Mouse (Mus musculus) CH12.LX (cell line): ENCODE data around the gene Tm9sf3. TPM values are rescaled to one million over a fixed set of nuclear protein-coding genes. Genes with fewer than 3 reads are reported as not detected.
A peak's percentile ranks its signal among the peaks of the same experiment; 100 is the strongest.

Experiments
- DNase-seq: peaks from one replicate; pipeline ENCODE4 v3.0.0-alpha.2; 2013; ENCODE audit errors: extremely low read depth
- H3K27ac ChIP-seq: 2 replicates; pipeline ENCODE4 v1.5.1; 2012; ENCODE audit warnings: low read depth, mild to moderate bottlenecking, control low read depth, moderate library complexity; ENCODE audit not compliant: insufficient read depth
- H3K27me3 ChIP-seq: replicated peaks from 2 replicates; pipeline ENCODE3; 2012; ENCODE audit warnings: inconsistent platforms
- H3K36me3 ChIP-seq, 2 experiments: replicated peaks in 1 of 2; 2 replicates each; pipeline versions ENCODE3 to v1.6.1; 2012; ENCODE audit warnings: inconsistent platforms in 1 of 2, low read length in 1 of 2, mild to moderate bottlenecking in 1 of 2, mixed read lengths in 1 of 2, moderate library complexity in 1 of 2; ENCODE audit not compliant: control insufficient read depth in 1 of 2, insufficient read depth in 1 of 2
- H3K4me1 ChIP-seq, 2 experiments: 2 replicates each; pipeline ENCODE4 v1.6.1; 2012; ENCODE audit warnings: inconsistent platforms in 1 of 2, moderate library complexity in 1 of 2; ENCODE audit not compliant: insufficient read depth in 2 of 2, control insufficient read depth in 1 of 2
- H3K4me2 ChIP-seq: 2 replicates; pipeline ENCODE4 v1.6.1; 2012; ENCODE audit warnings: low read depth, mild to moderate bottlenecking, control low read depth; ENCODE audit not compliant: poor library complexity, insufficient read depth, severe bottlenecking
- H3K4me3 ChIP-seq, 3 experiments: fragments of 150-350 bp in 1 of 3; sonication (generic) in 1 of 3; replicated peaks in 1 of 3; 2 replicates each; pipeline versions ENCODE3 to v1.5.1; 2011 to 2012; ENCODE audit warnings: low read depth in 2 of 3, low read length in 2 of 3, mild to moderate bottlenecking in 2 of 3, moderate library complexity in 2 of 3, control low read depth in 1 of 3, improper control_type of control experiment in 1 of 3, inconsistent platforms in 1 of 3, mixed read lengths in 1 of 3; ENCODE audit not compliant: poor library complexity in 1 of 3
- H3K79me2 ChIP-seq: replicated peaks from 2 replicates; pipeline ENCODE4 v1.6.1; 2012; ENCODE audit warnings: mild to moderate bottlenecking, moderate library complexity; ENCODE audit not compliant: control insufficient read depth, poor library complexity, insufficient read depth, severe bottlenecking; ENCODE audit errors: extremely low read depth
- H3K9ac ChIP-seq: 2 replicates; pipeline ENCODE4 v1.6.1; 2012; ENCODE audit warnings: low read depth, mild to moderate bottlenecking, control low read depth, moderate library complexity; ENCODE audit not compliant: insufficient read depth
- H3K9me3 ChIP-seq: replicated peaks from 2 replicates; pipeline ENCODE3; 2012; ENCODE audit warnings: low read length, inconsistent platforms, mixed read lengths
- CTCF ChIP-seq, 2 experiments: IDR thresholded peaks in 1 of 2; conservative IDR thresholded peaks in 1 of 2; 2 replicates each; pipeline ENCODE4 v1.5.1; 2011 to 2012; ENCODE audit warnings: low read depth in 2 of 2, low read length in 2 of 2, improper control_type of control experiment in 1 of 2, inconsistent platforms in 1 of 2, mild to moderate bottlenecking in 1 of 2, moderate library complexity in 1 of 2
- HCFC1 ChIP-seq: IDR thresholded peaks from 2 replicates; pipeline ENCODE4 v1.6.1; 2012; ENCODE audit warnings: low read depth, mild to moderate bottlenecking, inconsistent platforms, low read length, improper control_type of control experiment
- IRF4 ChIP-seq: IDR thresholded peaks from 2 replicates; pipeline ENCODE4 v1.6.1; 2014; ENCODE audit warnings: low read depth, mild to moderate bottlenecking, inconsistent platforms, low read length, improper control_type of control experiment
- JUN ChIP-seq: IDR thresholded peaks from 2 replicates; pipeline ENCODE4 v1.6.1; 2011; ENCODE audit warnings: low read depth, mild to moderate bottlenecking, low read length, improper control_type of control experiment, moderate library complexity; ENCODE audit not compliant: insufficient read depth
- KAT2A ChIP-seq: IDR thresholded peaks from 2 replicates; pipeline ENCODE4 v1.6.1; 2012; ENCODE audit warnings: low read length, improper control_type of control experiment, inconsistent platforms; ENCODE audit not compliant: insufficient replicate concordance
- MAX ChIP-seq: IDR thresholded peaks from 2 replicates; pipeline ENCODE4 v1.6.1; 2011; ENCODE audit warnings: low read length, improper control_type of control experiment
- PAX5 ChIP-seq: IDR thresholded peaks from 2 replicates; pipeline ENCODE4 v1.6.1; 2012; ENCODE audit warnings: low read length, inconsistent platforms, mixed read lengths
- POLR2A ChIP-seq: IDR thresholded peaks from 2 replicates; pipeline ENCODE4 v1.6.1; 2011; ENCODE audit warnings: low read depth, mild to moderate bottlenecking, improper control_type of control experiment, low read length
- POLR2AphosphoS2 ChIP-seq: IDR thresholded peaks from 2 replicates; pipeline ENCODE4 v1.6.1; 2011; ENCODE audit warnings: low read depth, low read length, improper control_type of control experiment
- RAD21 ChIP-seq: IDR thresholded peaks from 2 replicates; pipeline ENCODE4 v1.6.1; 2011; ENCODE audit warnings: low read depth, mild to moderate bottlenecking, low read length, improper control_type of control experiment, moderate library complexity
- SMC3 ChIP-seq: IDR thresholded peaks from 2 replicates; pipeline ENCODE4 v1.6.1; 2011; ENCODE audit warnings: low read depth, low read length, improper control_type of control experiment
- TBP ChIP-seq: conservative IDR thresholded peaks from 2 replicates; pipeline ENCODE4 v1.6.1; 2011; ENCODE audit warnings: low read depth, low read length, improper control_type of control experiment
- TCF12 ChIP-seq: IDR thresholded peaks from 2 replicates; pipeline ENCODE4 v1.6.1; 2014; ENCODE audit warnings: low read depth, mild to moderate bottlenecking, inconsistent platforms, low read length, improper control_type of control experiment
- dilution Hi-C: fragments of 300-500 bp; cut with MboI; formaldehyde crosslinking; loops from 2 replicates; pipeline ENCODE4 v1.14.3; 2020; ENCODE audit warnings: low sequenced_read_pairs; ENCODE audit not compliant: extremely low pct_unique_long_range_greater_than_20kb, extremely low pct_ligation_motif_present
- in situ Hi-C: fragments of 300-500 bp; cut with MboI; formaldehyde crosslinking; loops from 3 replicates; pipeline ENCODE4 v1.14.3; 2019; ENCODE audit warnings: low sequenced_read_pairs, low pct_ligation_motif_present, low pct_unique_long_range_greater_than_20kb, mixed read lengths
- polyA plus RNA-seq: library from polyadenylated mRNA; unstranded; fragments of >175 nt; gene quantifications from 2 replicates; pipeline ENCODE4 v1.2.1, GENCODE M21; 2012; ENCODE audit warnings: low read depth; ENCODE audit not compliant: insufficient read length
- total RNA-seq, 2 experiments: library from RNA; depleted of rRNA; stranded (reverse); fragments of 300-350 nt in 1 of 2; fragments of >200 nt in 1 of 2; gene quantifications; 2 replicates each; pipeline ENCODE4 v1.2.3; 2012 to 2014

Gene Tm9sf3
- total and polyA plus RNA-seq, 3 experiments = 137 to 294 (median 182) TPM

- in situ Hi-C loops (no loop called here), dilution Hi-C loops (no loop called here)
- Histone ChIP-seq H3K27me3 (no peaks in the 10 kb centered on the region), H3K79me2 (peaks cover 63% of the 10 kb centered on the region), H3K36me3 (peaks cover 5 to 43% of the 10 kb centered on the region in 2 experiments), H3K4me1 (peaks cover 7 to 46% of the 10 kb centered on the region in 2 experiments), H3K4me2 (peak overlapping the region; percentile 15; the same call in 1 of the 2 replicates), H3K9ac (no peak overlapping the region), H3K9me3 (no peaks in the 10 kb centered on the region), H3K4me3 (no peak overlapping the region), H3K27ac (no peak overlapping the region)
- no peak for DNase-seq
- TF ChIP-seq POLR2A (0 out of 2 replicates have a peak, but pooled peaks have one; percentile 12), HCFC1 (no peak), JUN (no peak)
Measured at GRCm38 (mm10) chr19:41260736-41261135, 3.1 kb downstream of the Tm9sf3 start.

- H3K27me3 ChIP-seq = no peaks in the 10 kb centered on the region
- H3K4me3 ChIP-seq = no peak overlapping the region
- in situ Hi-C loops (no loop called here), dilution Hi-C loops (no loop called here)
- H3K27ac ChIP-seq = no peak overlapping the region
- peaks cover 70% of the 10 kb centered on the region for H3K79me2 ChIP-seq
- peaks cover 7 to 40% of the 10 kb centered on the region in 2 experiments for H3K4me1 ChIP-seq
- H3K9ac ChIP-seq = no peak overlapping the region
- peaks cover 9 to 54% of the 10 kb centered on the region in 2 experiments for H3K36me3 ChIP-seq
- H3K4me2 ChIP-seq = no peak overlapping the region; the same call in 1 of the 2 replicates
- TF ChIP-seq MAX (0 out of 2 replicates have a peak, but pooled peaks have one; percentile 0), PAX5 (no peak), POLR2A (no peak), TCF12 (no peak), IRF4 (no peak)
- no peak for DNase-seq
- H3K9me3 ChIP-seq = no peaks in the 10 kb centered on the region
Measured at GRCm38 (mm10) chr19:41259256-41259655, 4.5 kb downstream of the Tm9sf3 start.

GRCm38 (mm10) chr19:41258707-41259106, 5.1 kb downstream of the Tm9sf3 start:
- H3K79me2 ChIP-seq = peaks cover 71% of the 10 kb centered on the region
- no peak overlapping the region for H3K4me3 ChIP-seq
- dilution Hi-C loops (no loop called here), in situ Hi-C loops (no loop called here)
- H3K4me1 ChIP-seq = peaks cover 7 to 40% of the 10 kb centered on the region in 2 experiments
- H3K4me2 ChIP-seq = no peak overlapping the region; the same call in 1 of the 2 replicates
- H3K27me3 ChIP-seq = no peaks in the 10 kb centered on the region
- DNase-seq = peak; percentile 61
- peak; percentile 6 for TF ChIP-seq RAD21
- 0 out of 2 replicates have a peak, but pooled peaks have one; percentile 26 for TF ChIP-seq POLR2AphosphoS2
- TF ChIP-seq KAT2A = no peak
- no peak for TF ChIP-seq TBP
- TF ChIP-seq CTCF (conservative IDR thresholded peaks at IDR 0.05 in 1 of 2, IDR thresholded peaks at IDR 0.05 in 1 of 2; ENCODE audit: low read depth in 2 of 2, low read length in 2 of 2) = peak; percentile 24 to 60; a peak in 3 of 4 replicates
- 0 out of 2 replicates have a peak, but pooled peaks have one; percentile 16 for TF ChIP-seq SMC3
- H3K36me3 ChIP-seq = peaks cover 9 to 58% of the 10 kb centered on the region in 2 experiments
- H3K9me3 ChIP-seq = no peaks in the 10 kb centered on the region
- H3K9ac ChIP-seq = no peak overlapping the region
- H3K27ac ChIP-seq = no peak overlapping the region
